Mouse (Mus musculus) forelimb bud, embryonic 11.5 days (tissue): Measurements from ENCODE around the gene Actn4.
A peak's percentile ranks its signal among the peaks of the same experiment; 100 is the strongest.

ENCODE experiments used
- DNase-seq: peaks from one replicate; pipeline ENCODE4 v3.0.0-alpha.2; 2012; ENCODE audit warnings: low read depth, low spot score

The Actn4 gene

DNA sequence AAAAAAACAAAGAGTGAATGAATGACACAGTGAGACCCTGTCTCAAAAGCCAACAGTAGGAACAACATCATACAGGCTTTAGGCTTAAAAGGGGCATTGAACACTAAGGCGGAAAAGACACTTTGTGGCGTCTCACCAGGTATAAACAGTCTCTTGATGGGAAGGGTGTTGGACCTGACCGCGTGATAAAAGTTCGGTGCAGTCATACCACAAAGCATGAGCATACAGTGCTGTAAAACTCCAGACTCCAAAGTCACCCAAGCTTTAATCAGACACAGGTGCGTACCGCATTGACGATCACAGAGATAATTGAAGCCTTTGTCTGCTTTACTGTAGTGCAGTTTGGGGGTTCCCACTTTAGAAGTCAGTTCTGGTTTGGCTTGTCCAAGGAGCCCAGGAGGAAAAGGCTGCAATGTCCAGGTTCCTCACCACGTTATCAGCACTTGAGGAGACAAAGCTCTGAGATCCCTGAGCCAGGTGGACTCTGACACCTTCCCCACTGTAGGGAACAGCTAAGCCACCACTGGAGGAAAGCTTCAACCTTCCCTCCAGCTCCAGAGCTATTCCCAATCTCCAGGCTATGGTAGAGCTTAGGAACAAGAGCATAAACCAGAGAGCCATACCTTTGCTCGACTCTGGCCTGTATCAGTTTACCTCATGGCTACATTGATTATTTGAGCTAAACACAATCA is 11.6 kb downstream of the Actn4 start:
- no peak for DNase-seq

DNA sequence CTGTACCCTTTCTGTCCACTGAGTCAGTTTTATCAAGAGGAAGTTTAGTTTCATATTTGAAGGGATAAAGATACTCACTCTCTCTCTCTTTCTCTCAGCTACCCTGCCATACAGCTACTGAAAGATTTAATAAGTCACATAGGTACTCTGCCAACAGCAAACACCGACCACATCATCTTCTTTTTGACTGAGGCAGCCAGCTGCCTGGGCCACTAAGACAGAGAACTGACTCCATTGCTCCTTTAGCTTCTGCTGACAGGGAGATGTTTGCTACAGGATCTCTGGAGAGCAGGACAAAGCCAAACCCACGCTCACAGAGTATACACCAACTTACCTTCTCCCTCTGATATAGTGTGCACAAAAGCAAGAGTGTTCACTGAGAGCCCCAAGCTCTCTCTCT is 12.8 kb downstream of the Actn4 start:
- DNase-seq = no peak

DNA sequence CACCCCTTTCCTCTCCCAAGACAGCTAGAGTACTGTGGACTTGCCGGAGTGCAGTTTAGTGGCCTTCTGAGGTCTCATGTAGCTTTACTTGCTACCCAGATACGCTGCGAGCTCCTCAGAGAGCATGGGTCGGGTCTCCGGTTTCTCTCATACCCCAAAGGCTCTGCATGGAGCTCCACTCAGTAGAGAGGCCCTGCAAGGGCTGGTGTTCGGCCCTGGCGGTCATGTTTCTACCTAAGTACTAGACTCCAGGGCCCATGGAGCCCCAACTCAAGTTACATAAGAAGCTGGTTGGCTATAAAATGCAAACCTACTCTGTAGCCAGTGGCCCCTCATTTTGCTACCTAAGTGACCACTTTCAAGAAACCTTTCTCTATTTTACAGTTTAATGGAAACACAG is 13.4 kb downstream of the Actn4 start:
- no peak for DNase-seq

DNA sequence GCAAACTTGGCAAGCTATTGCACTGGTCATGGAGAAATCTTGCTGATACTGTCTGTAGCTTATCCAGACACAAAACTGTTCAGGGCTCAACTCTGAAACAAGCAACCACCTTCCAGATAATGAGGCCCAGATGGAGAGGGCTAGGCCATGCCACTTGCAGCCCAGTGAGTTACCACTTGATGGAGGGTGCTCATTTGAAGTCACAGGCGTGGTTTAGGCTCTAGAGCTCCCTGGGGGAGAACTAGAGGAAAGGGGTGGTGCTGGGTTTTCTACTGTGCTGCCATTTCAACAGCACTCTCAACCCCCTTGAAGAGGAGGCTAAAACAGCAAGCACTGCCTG is 15.9 kb downstream of the Actn4 start:
- DNase-seq = peak; percentile 46

DNA sequence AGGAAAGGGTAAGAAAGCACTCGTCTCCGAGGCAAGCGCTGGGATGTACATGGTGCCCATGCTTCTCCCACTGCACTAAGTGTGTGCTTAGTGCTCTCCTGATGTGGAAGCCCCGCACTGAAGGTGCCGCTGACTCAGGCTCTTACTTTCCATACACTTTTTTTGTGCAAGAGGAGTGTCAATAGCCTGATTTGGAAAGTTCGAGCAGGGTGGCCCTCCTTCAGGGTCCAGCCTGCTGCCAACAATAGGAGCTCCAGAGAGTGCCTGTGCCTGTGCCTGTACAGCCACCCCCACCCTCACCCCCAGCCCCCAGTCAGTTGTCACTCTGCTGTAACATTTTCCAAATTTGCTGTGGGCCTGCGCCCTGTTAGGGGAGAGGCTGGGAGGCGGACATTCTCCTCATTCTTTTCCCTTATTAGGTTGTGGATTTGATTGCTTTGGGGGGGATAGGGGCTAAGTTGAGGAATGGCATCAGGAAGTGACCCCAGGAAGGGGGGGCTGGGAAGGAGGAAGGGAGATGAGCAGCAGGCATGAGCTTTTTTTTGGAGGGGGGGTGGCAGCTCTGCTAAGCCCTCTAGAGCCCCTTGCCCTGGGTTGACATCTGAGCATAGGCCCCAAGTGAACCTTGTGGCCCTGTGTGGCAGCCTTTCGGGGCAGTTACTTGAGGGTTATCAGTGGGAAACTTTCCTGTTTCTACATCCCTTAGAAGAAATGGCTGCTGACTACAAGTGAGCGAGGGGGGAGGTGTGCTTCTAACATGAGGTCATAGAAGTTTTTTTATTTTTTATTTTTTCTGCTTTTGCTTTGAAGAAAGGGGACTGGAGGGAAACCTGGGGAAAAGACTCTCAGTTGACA is 16.5 kb downstream of the Actn4 start:
- peak; percentile 55 for DNase-seq

DNA sequence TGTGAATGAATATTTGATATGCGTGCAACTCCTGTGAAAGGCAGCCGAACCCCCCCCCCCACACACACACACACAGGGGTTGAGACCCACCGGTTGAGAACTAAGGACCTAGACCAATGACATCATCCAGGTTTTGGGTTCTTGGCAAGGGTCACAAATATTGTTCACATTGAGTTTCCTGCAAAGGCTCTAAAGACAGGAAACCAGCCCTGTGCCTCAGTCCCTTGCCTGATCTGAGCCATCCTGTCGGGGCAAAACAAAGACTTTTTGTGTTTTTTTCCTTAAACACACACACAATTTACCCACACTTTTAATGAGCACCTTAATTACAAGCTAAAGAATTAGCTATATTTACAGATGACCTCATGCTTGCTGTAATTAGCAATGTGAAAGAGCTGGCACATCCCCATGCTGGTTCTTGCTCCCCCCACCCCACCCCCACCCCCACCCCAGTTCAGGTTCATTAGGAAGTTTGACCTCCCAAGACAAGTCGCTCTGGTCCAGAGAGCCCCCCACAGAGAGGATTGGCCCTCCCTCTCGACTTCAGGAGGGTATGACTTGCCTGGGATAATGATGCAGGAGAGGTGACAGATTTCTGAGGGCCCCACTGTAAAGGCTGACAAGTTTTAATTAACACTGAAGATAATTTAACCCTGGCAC is 17.3 kb downstream of the Actn4 start:
- no peak for DNase-seq

DNA sequence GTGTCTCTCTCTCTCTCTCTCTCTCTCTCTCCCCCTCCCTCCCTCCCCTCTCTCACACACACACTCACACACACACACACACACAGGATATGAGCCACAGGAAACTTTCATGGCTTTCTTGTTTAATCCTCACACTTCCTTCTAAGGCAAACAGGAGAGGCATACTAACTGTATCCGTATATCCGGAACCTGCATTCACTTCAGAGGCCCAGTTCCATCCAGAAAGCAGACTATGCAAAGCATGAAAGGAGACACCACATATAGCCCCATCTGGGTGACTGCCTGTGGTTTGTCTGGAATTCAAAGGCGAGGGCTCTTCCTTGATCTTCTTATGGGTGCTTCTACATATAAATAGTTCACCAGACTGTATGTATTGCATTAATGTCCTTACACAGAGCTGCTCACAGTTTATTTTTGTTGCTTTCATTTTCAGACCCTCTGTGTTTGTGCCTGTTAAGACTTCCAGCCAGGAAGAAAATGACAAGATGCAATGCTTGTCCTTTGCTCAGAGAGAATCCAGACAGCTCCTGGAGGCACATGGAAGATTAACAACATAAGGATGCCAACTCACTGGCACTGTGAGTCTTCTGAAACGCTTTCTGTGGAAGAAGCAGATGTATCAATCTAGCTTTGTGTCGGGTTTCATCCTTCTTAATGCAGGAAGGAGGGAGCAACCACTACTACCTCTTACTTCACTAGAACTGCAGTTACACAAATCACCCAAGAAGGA is 18.5 kb downstream of the Actn4 start:
- DNase-seq = no peak

DNA sequence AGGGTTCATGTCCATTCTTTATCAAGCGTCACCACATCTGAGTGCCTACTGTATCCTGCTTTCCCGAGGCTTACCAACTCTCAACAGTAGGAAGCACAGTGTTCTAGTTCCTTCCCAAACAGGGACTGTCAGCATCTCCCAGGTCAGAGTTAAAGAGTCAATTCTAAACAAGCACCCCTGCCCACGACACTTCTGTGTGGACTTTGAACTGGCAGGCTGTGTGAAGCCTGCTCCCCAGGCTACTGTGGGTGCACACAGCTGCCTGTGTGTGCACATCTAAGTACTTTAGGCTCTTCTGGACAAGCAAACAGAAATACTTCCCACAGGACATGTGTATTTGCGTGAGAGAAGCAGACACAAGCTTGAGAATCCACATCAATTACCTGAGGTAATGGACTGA is 20.6 kb downstream of the Actn4 start:
- DNase-seq = no peak

DNA sequence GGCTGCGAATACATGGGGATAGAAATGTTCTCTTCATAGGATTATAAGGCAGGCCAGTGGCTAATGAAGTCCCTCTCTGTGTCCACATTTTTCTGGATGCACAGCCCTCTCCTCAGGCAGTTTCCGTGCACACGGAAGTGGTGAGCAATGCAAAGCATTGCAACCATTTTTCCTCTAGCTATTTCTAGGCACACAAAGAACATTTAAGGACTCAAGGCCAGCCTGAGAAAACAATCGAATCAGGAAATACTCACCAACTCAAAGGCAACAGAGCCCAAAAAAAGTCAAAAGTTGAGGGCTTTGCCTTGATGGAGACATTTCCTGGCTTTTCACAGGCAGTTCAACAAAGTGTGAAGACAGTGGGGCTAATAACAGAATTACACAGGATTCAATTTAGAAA is 21.0 kb downstream of the Actn4 start:
- no peak for DNase-seq

DNA sequence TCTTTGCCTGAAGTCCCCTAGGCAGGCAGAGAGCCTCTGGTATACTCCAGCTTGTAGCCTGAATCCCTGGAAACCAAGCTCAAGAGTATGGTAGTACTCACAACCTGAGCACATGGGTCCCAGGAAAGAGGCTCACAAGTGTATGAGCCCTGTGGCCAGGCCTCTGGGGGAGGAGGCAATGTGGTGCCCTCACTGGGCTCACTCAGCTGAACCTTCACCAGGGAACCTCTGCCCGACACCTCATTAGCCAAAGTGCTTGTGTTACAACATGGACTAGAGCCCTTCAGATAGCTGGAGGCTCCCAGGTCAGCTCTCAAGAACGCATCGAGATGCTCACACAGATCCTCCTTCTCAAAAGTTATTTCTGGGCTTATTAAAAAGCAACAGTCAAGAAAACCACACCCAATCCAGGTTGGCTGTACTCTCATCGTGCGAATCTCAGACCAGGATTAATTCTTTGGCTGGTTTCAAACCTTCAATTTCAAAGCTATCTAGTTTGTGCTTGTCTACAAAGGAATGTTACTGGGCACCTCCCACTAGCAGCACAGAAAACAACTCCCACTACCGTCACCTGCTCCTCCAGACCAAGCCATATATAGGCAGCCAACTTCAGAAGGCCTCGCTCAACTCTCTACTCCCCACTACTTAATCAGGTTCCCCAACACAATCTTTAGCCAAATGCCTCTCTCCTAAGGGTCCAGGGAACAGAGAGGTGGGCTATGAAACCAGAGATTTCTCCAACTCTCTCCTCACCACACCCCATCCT is 22.5 kb downstream of the Actn4 start:
- DNase-seq = no peak

DNA sequence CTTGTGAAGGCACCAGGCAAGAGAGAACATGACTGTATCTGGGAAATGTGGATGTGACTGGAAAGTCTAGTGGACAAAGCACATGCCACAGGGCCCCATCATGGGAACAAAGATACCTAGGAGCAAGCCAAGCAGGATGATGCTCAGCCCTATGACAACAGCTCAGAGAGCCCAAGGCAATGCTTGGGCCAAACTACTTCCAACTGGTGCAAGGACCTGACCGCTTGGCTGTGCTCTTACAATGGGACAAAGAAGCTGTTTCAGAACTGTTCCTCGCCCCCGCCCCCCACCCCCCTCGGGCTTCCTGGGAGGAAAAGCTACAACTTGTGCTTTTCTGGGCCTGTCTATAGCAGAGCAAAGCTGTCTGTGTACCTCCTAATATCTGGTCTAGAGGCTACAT is 23.5 kb downstream of the Actn4 start:
- no peak for DNase-seq

DNA sequence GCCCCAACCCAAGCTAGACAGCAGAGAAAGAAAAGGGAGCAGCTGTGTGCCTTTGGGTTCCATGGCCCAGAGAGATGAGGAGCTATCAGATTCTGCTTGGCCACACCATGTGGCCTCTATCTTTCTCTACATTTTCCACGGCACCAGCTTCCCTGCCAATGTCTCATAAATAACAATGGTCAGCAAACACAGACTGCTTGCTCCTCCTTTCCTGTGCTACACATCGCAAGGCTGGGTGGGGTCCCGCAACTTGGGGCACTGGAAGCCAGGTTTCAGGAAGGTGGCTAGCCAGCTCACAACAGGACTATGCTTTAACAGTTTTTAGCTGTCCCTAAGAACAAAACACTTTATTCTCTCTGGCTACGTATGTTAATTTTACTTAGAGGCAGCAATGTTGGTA is 25.4 kb downstream of the Actn4 start:
- DNase-seq = no peak

DNA sequence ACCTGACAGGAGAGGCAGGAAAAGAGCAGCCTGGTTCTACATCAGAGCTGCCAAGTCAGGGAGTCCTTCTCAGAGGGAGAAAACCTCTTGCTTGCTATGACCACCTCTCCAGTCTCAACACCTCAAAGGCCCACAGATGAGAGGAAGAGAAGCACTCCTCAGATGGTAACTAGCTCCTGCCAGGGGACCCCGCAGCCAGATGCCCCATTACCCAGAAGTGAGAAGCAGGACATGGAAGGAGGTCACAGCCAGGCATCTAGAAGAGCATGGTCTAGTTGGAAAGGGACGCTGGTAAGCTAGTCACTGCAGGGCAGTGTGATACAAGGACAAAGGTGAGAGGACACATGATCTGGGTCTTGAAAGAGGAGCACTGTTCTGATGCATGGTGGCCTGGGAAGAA is 28.3 kb downstream of the Actn4 start:
- DNase-seq = no peak

DNA sequence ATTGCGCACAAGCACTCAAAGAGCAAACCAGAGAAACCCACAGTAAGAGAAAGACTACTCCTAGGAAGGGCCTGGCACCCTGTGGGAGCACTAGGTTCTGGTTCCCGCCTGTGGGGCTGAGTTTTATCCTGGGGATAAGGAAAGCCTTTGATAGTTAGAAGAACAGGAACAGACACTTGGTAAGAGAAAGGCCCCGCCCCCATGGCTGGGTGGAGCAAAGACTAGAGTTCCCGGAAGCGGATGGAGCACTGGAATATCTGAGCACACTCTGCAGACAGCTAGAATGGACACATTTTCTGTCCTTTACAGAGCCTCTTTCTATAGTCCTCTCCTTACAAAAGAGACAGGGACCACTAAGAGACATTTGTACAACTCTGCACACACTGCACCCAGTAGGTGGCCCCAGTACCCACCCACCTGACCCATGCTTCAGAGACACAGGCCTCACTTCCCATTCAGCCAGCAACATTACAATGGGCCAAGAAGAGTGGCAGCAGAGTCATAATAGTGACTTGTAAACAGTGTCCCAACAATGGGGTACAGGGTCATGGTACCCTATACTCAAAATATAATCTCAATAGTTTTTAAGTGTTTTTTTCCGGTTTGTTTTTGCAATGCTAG is 29.6 kb downstream of the Actn4 start:
- DNase-seq = no peak

DNA sequence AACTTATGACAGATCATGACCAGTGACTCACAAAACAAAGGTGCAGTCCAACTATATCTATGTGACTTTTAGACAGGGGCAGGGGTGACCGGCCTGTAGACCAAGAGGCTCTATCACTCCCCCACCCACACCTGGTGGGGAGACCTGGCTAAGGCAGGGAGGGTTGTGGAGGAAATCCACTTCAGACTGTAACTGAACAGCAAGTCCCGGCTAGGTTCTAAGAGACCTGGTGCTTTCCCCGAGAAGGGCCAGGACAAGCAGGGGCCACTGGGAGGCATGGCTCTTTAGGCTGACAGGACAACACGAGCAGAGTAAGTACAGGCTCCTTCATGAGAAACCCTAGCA is 30.5 kb downstream of the Actn4 start:
- DNase-seq = no peak

DNA sequence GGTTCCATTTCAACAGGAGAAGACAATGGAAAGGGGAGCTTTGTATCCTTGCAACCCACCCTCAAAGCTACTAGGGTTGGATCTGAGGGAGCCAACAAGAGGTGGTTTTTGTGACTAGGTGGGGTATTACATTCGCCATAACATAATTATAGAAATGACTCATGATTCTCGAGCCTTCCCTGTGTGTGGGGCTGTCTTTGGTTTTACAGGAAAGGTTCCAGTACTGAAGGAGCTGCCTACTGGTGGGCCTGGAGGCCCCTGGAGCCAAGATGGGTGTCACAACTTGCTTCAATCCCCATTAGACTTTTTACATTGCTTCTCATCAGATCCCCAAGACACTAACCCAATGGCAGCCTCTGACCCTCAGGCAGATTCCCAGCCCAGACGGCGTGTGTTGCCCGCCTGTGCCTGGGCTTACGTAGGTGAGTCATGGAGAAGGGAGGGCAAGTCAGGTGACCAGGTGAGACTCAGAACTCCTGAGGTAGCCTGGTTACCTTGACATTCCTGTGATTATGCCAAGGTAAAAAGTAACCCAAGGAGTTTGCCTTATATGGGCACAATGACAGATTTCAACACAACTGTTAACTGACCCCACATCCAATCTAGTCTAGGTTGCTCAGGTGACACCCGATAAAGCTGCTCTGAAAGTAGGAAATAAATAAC is 31.0 kb downstream of the Actn4 start:
- DNase-seq = no peak

DNA sequence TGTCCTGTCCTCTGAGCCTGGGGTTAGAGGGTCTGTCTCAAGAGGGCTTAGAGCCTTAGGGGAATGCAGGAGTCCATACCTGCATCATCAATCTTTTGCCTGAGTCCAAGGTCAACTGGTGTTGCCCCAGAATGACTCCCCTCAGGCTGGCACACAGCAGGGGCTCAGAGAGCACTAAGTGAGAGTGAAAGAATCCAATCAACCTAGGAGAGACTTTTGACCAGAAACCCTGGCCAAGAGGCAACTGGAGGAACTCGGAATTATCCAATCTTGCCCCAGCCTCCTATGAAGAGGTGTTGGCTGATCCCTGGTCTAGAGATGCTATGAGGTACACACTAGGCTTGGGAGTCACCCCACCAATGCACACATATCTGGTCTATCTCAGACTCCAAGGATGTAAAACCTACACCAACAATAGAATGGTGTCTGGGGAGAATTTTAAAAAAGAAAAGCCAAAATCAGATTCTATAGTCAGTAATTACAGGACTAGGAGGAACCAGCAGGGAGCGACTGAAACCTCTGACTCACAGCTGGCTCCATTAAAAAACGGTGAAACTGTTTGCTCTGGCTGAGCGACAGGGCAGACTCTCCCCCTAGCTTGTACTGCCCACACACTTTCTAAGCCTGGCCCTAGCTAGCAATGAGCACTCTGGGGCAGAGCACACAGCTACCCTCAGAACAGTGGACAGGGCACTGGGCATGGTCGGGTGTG is 31.7 kb downstream of the Actn4 start:
- DNase-seq = no peak

DNA sequence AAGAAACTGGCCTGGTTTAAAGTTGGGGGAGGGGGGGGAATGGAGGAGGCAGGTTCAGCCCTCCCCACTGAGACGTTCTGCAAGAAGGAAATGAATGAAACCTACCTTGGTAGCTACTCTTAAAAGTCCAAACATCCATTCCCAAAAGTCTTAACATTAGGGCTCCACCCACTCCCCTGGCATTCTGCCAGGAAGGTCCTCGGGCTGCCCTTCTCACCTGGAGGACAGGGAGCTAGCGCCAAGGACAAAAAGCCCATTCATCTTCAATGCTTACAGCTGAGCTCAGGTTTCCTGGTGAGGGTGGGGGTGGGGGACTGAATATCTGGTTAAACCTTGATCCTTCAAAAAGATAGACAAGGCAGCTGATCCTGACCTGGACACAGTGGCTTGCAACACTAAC is 32.8 kb downstream of the Actn4 start:
- DNase-seq = no peak

DNA sequence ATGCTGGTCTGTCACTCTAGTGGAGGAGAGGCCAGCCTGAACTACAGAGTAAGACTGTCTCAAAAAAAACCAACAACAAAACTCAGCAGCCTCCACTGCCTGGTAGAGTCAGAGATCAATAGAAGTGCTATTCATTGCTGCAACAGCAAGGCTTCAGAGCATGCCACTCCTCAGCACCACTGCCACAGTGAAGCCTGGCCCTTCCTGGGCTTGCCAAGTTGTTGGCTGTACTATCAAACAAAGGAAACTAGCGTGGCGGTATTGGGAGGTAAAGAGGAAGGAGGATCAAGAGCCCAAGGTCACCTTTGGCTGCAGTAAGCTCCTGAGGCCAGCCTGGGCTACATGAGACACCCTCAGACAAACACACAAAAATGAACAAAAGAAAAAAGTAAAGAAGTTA is 36.0 kb downstream of the Actn4 start:
- DNase-seq = no peak

DNA sequence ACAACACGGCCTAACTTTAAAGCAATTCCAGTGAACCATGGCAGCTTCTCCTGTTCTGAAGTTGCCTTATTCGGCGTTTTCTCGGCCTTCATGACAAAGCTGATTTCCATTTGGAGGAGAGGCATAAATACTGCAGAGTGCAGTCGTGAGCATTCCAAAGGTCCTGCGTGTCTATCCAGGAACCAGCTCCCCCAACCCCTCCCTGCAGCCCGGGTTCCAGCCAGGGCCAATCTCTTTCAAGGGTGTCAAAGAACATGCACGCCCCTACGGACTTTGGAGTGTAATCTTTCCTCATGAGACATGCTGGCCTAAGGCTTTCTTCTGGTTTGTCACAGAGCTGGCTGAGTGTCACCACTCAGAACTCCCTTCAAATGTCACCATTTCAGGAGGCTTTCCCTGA is 36.8 kb downstream of the Actn4 start:
- no peak for DNase-seq
